Mouse (Mus musculus) hindbrain, postnatal 0 days (tissue): ENCODE measurements around the gene Arhgap23. TPM values are rescaled to one million over a fixed set of nuclear protein-coding genes. Genes with fewer than 3 reads are reported as not detected.

Experiments
- ATAC-seq: fragments of 200-750 bp; cut with Nextera tagmentation; 2 replicates; pipeline ENCODE4 v1.8.0; 2017; ENCODE audit warnings: mild to moderate bottlenecking, moderate TSS enrichment, moderate library complexity
- DNase-seq: peaks from one replicate; pipeline ENCODE4 v3.0.0-alpha.2; 2015; ENCODE audit warnings: low spot score
- H3K27ac ChIP-seq: fragments of 300-500 bp; sonication (generic); 2 replicates; pipeline ENCODE4 v1.5.1; 2014; ENCODE audit warnings: mild to moderate bottlenecking
- H3K27me3 ChIP-seq: fragments of 300-500 bp; sonication (generic); 2 replicates; pipeline ENCODE4 v1.6.1; 2014; ENCODE audit warnings: low read length, mixed read lengths; ENCODE audit not compliant: insufficient read depth
- H3K36me3 ChIP-seq: fragments of 300-500 bp; sonication (generic); 2 replicates; pipeline ENCODE4 v1.6.1; 2014; ENCODE audit warnings: low read length, mixed read lengths; ENCODE audit not compliant: insufficient read depth
- H3K4me1 ChIP-seq: fragments of 300-500 bp; sonication (generic); 2 replicates; pipeline ENCODE4 v1.6.1; 2014; ENCODE audit warnings: antibody characterized with exemption, low read length, mixed read lengths; ENCODE audit not compliant: insufficient read depth
- H3K4me2 ChIP-seq: fragments of 300-500 bp; sonication (generic); 2 replicates; pipeline ENCODE4 v1.6.1; 2014; ENCODE audit warnings: low read depth, mild to moderate bottlenecking, low read length, moderate library complexity, mixed read lengths
- H3K4me3 ChIP-seq: fragments of 300-500 bp; sonication (generic); 2 replicates; pipeline ENCODE4 v1.5.1; 2014; ENCODE audit warnings: low read length
- H3K9ac ChIP-seq: fragments of 300-500 bp; sonication (generic); replicated peaks from 2 replicates; pipeline ENCODE4 v1.6.1; 2014; ENCODE audit warnings: mild to moderate bottlenecking, low read length, moderate library complexity, mixed read lengths
- H3K9me3 ChIP-seq: fragments of 300-500 bp; sonication (generic); 2 replicates; pipeline ENCODE4 v1.6.1; 2016; ENCODE audit warnings: low read length, mixed read lengths
- CTCF ChIP-seq: IDR thresholded peaks from 2 replicates; pipeline ENCODE4 v1.5.1; 2016; ENCODE audit warnings: antibody characterized with exemption, control low read depth, low read depth
- WGBS: fragments of 180-500 bp; shearing (Covaris S2); extraction: QIAGEN DNeasy Blood & Tissue Kit; methylation state at CpG from one replicate; pipeline ENCODE4 v1.1.7; 2014; 5-methylcytosine and 5-hydroxymethylcytosine counted together
- polyA plus RNA-seq: library from polyadenylated mRNA; unstranded; fragments of >200 nt; fragmentation: Nextera tagmentation; extraction: Ambion mirVana; gene quantifications from 2 replicates; pipeline ENCODE4 v1.2.1, GENCODE M21; 2015
- total RNA-seq: library from RNA; depleted of rRNA; stranded (reverse); fragments of >200 nt; gene quantifications from 2 replicates; pipeline ENCODE4 v1.2.3, GENCODE M21; 2014

Arhgap23 gene
- total and polyA plus RNA-seq, 2 experiments from 2014 or later: 7.7 to 75.2 TPM

DNA sequence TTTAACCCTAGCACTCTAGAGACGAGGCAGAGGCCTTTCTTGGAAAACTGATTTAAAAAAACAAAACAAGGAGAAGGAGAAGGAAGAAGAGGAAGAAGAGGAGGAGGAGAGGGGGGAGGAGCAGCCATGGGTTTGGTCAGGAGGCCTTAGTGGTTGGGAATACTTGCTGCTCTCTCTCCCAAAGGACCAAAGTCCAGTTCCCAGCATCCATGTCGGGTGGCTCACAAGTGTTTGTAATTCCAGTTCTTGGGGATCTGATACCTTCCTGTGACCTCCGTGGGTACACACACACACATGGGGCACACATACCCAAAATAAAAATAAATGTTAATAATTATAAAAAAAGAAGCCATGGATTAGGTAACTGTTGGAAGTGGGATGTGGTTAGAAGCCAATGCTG lies 35.3 kb upstream of the Arhgap23 start:
- H3K9me3 ChIP-seq: no peaks in the 10 kb centered on the region
- ATAC-seq (no peak), DNase-seq (no peak)
- H3K4me3 ChIP-seq: no peak overlapping the region
- no peaks in the 10 kb centered on the region for H3K27me3 ChIP-seq
- H3K9ac ChIP-seq: no peak overlapping the region
- H3K4me1 ChIP-seq: no peaks in the 10 kb centered on the region
- TF ChIP-seq CTCF: no peak
- peaks cover 53% of the 10 kb centered on the region for H3K36me3 ChIP-seq
- WGBS: 78% methylated on average over 3 of the region's 3 CpGs
- H3K4me2 ChIP-seq: no peak overlapping the region
- H3K27ac ChIP-seq: no peak overlapping the region

- no peak for TF ChIP-seq CTCF
- DNase-seq: no peak
- H3K4me1 ChIP-seq: no peaks in the 10 kb centered on the region
- no peak overlapping the region for H3K27ac ChIP-seq
- no peak for ATAC-seq
- no peak overlapping the region for H3K9ac ChIP-seq
- peaks cover 43% of the 10 kb centered on the region for H3K36me3 ChIP-seq
- no peak overlapping the region for H3K4me3 ChIP-seq
- no peaks in the 10 kb centered on the region for H3K9me3 ChIP-seq
- no peaks in the 10 kb centered on the region for H3K27me3 ChIP-seq
- H3K4me2 ChIP-seq: no peak overlapping the region
- WGBS: 88% methylated on average over 2 of the region's 2 CpGs
Observed at GRCm38 (mm10) chr11:97383017-97383416, 32.3 kb upstream of the Arhgap23 start.

DNA sequence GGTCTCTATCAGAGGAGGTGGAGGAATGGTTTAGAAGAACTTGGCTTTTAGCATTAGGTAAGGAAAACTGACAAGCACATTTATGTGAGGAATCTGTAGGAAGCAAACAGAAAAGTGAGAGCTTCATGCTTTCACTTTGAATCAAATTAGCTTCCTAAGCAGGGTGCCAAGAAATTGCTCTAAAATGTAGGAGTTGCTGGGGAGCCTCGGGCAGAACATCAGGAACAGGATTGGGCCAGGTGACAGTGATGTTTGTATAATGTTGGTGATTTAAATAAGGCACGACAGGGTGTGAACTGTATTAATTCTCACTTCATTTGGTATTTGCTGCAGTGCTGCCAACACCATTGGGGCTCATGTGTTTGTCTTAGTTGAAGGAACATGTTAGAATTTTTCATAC lies 31.6 kb upstream of the Arhgap23 start:
- ATAC-seq (no peak), DNase-seq (no peak)
- Histone ChIP-seq H3K4me2 (no peak overlapping the region), H3K9me3 (no peaks in the 10 kb centered on the region), H3K27ac (no peak overlapping the region), H3K4me1 (no peaks in the 10 kb centered on the region), H3K27me3 (no peaks in the 10 kb centered on the region), H3K36me3 (peaks cover 37% of the 10 kb centered on the region), H3K4me3 (no peak overlapping the region), H3K9ac (no peak overlapping the region)
- TF ChIP-seq CTCF: no peak
- 57% methylated on average over 2 of the region's 2 CpGs for WGBS

DNA sequence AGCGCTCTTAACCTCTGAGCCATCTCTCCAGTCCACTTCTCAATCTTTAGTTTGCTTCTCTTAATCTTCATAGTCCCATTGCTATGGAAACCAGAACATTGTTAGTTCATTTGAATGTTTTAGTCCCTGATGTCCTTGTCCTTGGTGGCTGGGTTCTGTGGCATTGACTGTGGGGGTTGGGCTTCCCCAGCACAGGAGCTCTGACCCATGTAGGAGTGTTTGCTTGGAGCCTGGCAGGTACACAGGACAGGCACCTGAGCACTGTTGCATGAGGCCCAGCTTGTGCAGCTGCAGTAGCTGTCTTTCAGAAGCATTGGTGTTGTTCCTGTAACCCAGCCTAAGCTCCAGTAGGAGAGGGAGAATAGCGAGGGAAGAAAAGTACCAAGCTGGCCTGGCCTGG lies 27.5 kb upstream of the Arhgap23 start:
- no peak for TF ChIP-seq CTCF
- whole genome bisulfite sequencing: 94% methylated on average over 2 of the region's 2 CpGs

GRCm38 (mm10) chr11:97389127-97389526 lies 26.2 kb upstream of the Arhgap23 start:
- 90% methylated on average over 8 of the region's 8 CpGs for WGBS
- H3K9me3 ChIP-seq: no peaks in the 10 kb centered on the region
- no peaks in the 10 kb centered on the region for H3K4me1 ChIP-seq
- DNase-seq (no peak), ATAC-seq (no peak)
- no peak for TF ChIP-seq CTCF
- no peak overlapping the region for H3K4me3 ChIP-seq
- peaks cover 42% of the 10 kb centered on the region for H3K36me3 ChIP-seq
- no peak overlapping the region for H3K4me2 ChIP-seq
- no peak overlapping the region for H3K27ac ChIP-seq
- H3K9ac ChIP-seq: no peak overlapping the region
- H3K27me3 ChIP-seq: no peaks in the 10 kb centered on the region

More for the DNA sequence above, 27.5 kb upstream of the Arhgap23 start:
- ATAC-seq (no peak), DNase-seq (no peak)
- H3K27me3 ChIP-seq: no peaks in the 10 kb centered on the region
- peaks cover 42% of the 10 kb centered on the region for H3K36me3 ChIP-seq
- H3K27ac ChIP-seq: no peak overlapping the region
- no peaks in the 10 kb centered on the region for H3K4me1 ChIP-seq
- no peaks in the 10 kb centered on the region for H3K9me3 ChIP-seq
- no peak overlapping the region for H3K4me2 ChIP-seq
- no peak overlapping the region for H3K4me3 ChIP-seq
- H3K9ac ChIP-seq: no peak overlapping the region

- WGBS: 82% methylated on average over 11 of the region's 11 CpGs
- Histone ChIP-seq H3K27ac (no peak overlapping the region), H3K4me2 (no peak overlapping the region), H3K4me1 (no peaks in the 10 kb centered on the region), H3K4me3 (no peak overlapping the region), H3K9ac (no peak overlapping the region), H3K9me3 (no peaks in the 10 kb centered on the region), H3K27me3 (no peaks in the 10 kb centered on the region), H3K36me3 (peaks cover 49% of the 10 kb centered on the region)
- no peak for DNase-seq
- no peak for ATAC-seq
- no peak for TF ChIP-seq CTCF
Observed at GRCm38 (mm10) chr11:97393658-97394057, 21.7 kb upstream of the Arhgap23 start.

GRCm38 (mm10) chr11:97394146-97394545 lies 21.2 kb upstream of the Arhgap23 start:
- Histone ChIP-seq H3K36me3 (peaks cover 44% of the 10 kb centered on the region), H3K9me3 (no peaks in the 10 kb centered on the region), H3K27ac (no peak overlapping the region), H3K4me1 (no peaks in the 10 kb centered on the region), H3K27me3 (no peaks in the 10 kb centered on the region), H3K4me2 (no peak overlapping the region), H3K9ac (no peak overlapping the region), H3K4me3 (no peak overlapping the region)
- DNase-seq (no peak), ATAC-seq (no peak)
- TF ChIP-seq CTCF: no peak
- 91% methylated on average over 11 of the region's 11 CpGs for WGBS
